Mouse (Mus musculus): ENCODE results near the gene Nme7. TPM values are rescaled to one million over a fixed set of nuclear protein-coding genes. Genes with fewer than 3 reads are reported as not detected.

Nme7 gene
- 6.0 TPM for polyA plus RNA-seq (2017; shearing (Covaris generic))

GRCm38 (mm10) chr1:164303821-164304220 is at the start of gene Nme7:
Gene Nme7 (plus strand): TSS chr1:164304121.

DNA sequence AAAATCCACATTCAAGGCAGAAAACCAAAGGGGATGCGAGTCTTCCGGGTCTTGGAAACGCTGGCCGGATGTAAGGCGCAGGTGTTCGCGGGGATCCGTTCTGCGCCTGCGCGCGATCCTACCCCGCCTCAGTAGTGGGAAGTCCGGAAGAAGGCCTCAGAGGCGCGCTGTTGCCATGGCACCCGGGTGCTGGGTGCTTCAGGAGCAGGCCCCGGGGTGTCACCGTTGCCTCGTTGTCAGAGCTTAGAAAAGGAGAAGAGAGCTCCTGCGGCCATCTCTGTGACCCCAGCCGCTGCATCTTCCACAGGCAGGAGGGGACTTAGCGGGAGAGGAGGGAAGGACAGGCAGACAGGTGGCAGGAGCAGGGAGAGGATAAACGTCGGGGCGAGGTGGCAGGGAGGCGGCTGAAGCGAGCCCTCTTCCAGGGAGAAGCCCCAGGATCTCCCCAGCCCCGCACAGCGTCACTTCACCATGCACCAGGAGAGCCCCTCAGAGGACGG is 28.4 kb upstream of the Nme7 start, which contains the start of gene Ccdc181:
Gene Ccdc181 (plus strand): TSS at position 131 of the 500 bp plus-strand sequence.

GRCm38 (mm10) chr1:164307124-164307751 is 3.3 kb downstream of the Nme7 start, which contains the start of gene Blzf1:
Gene Blzf1 (minus strand): TSS chr1:164307489.

DNA sequence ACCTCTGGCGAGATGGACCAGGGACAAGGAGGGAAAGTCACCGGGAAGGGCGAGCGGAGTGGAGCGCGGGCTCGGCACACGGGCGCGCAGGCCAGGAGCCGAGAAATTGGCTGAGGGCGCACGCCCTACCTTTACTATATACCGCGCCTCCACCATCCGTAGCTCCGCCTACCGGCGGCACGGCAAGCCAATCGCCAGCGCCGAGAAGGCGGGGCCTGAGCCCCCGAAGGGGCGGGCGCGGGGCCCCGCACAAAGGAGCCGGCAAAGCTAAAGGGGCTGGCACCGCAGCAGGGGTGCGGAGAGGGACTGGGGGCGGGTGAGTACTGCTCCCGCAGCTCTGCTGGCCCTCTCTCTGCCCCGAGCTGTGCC is 154.3 kb downstream of the Nme7 start, which contains the start of gene Atp1b1:
Gene Atp1b1 (minus strand): TSS at position 111 of the 369 bp plus-strand sequence.

Other genes starting within 250 kb of the Nme7 start
- gene Sell, start 242.1 kb upstream of the Nme7 start, polyA plus RNA-seq (2017; shearing (Covaris generic)), result 14.6 TPM
- gene Selp, start 188.9 kb upstream of the Nme7 start, polyA plus RNA-seq (2017; shearing (Covaris generic)), result not detected
- not detected for gene F5, start 152.3 kb upstream of the Nme7 start, polyA plus RNA-seq (2017; shearing (Covaris generic))
- gene Slc19a2, start 55.1 kb upstream of the Nme7 start, polyA plus RNA-seq (2017; shearing (Covaris generic)), result 7.2 TPM
- gene Ccdc181, start 28.5 kb upstream of the Nme7 start, polyA plus RNA-seq (2017; shearing (Covaris generic)), result 4.1 TPM
- 12.6 TPM for gene Blzf1, start 3.4 kb downstream of the Nme7 start, polyA plus RNA-seq (2017; shearing (Covaris generic))
- gene Atp1b1, start 154.2 kb downstream of the Nme7 start, polyA plus RNA-seq (2017; shearing (Covaris generic)), result 4.5 TPM

Data from effector memory CD4-positive, alpha-beta T cell, adult 5 months (primary cell).